Mouse (Mus musculus) hindbrain, embryonic 10.5 days (tissue): Measurements from ENCODE around the gene Dcp1b. TPM values are rescaled to one million over a fixed set of nuclear protein-coding genes. Genes with fewer than 3 reads are reported as not detected.

Experiments
- DNase-seq: peaks from one replicate; pipeline ENCODE4 v3.0.0-alpha.2; 2017; ENCODE audit warnings: low spot score
- H3K27ac ChIP-seq: fragments of 300-500 bp; sonication (generic); 2 replicates; pipeline ENCODE4 v1.5.1; 2016; ENCODE audit warnings: mild to moderate bottlenecking, moderate library complexity
- H3K27me3 ChIP-seq: fragments of 300-500 bp; sonication (generic); 2 replicates; pipeline ENCODE4 v1.6.1; 2016; ENCODE audit warnings: mild to moderate bottlenecking; ENCODE audit not compliant: poor library complexity, insufficient read depth, severe bottlenecking
- H3K36me3 ChIP-seq: fragments of 300-500 bp; sonication (generic); 2 replicates; pipeline ENCODE4 v1.6.1; 2016; ENCODE audit warnings: mild to moderate bottlenecking, moderate library complexity
- H3K4me1 ChIP-seq: fragments of 300-500 bp; sonication (generic); replicated peaks from 2 replicates; pipeline ENCODE4 v1.6.1; 2016; ENCODE audit warnings: mild to moderate bottlenecking
- H3K4me3 ChIP-seq: fragments of 300-500 bp; sonication (generic); 2 replicates; pipeline ENCODE4 v1.5.1; 2016; ENCODE audit warnings: mild to moderate bottlenecking, moderate library complexity
- H3K9me3 ChIP-seq: fragments of 300-500 bp; sonication (generic); 2 replicates; pipeline ENCODE4 v1.6.1; 2016; ENCODE audit warnings: mild to moderate bottlenecking, moderate library complexity
- WGBS: fragments of 180-500 bp; shearing (Covaris S2); methylation state at CpG from one replicate; pipeline ENCODE4 v1.1.7; 2016; 5-methylcytosine and 5-hydroxymethylcytosine counted together
- polyA plus RNA-seq: library from polyadenylated mRNA; unstranded; fragments of >200 nt; fragmentation: Nextera tagmentation; extraction: Ambion mirVana; gene quantifications from 2 replicates; pipeline ENCODE4 v1.2.1, GENCODE M21; 2016

Gene Dcp1b
- polyA plus RNA-seq, 1 experiment from 2014 or later, result 11.1 TPM

DNA sequence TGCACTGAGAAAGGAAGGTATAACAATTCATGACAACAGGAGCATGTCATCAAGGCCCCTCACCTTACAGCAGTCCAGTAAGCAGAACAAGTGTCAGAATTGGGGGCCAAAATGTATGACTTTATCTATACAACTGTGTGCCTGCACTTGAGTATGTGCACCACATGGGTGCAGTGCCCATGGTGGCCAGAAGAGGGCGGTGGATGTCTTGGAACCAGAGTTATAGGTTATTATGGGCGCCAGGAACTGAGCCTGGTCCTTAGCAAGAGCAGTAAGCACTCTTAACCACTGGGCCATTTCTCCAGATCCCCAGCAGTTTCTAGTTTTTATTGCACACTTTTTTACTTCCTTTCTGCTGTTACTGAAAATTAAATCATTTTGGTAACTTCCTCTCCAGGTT is 71.0 kb downstream of the Dcp1b start:
- H3K27ac ChIP-seq, result no peak overlapping the region
- H3K36me3 ChIP-seq, result no peaks in the 10 kb centered on the region
- peaks cover 9% of the 10 kb centered on the region for H3K9me3 ChIP-seq
- H3K4me3 ChIP-seq, result no peak overlapping the region
- peaks cover 11% of the 10 kb centered on the region for H3K4me1 ChIP-seq
- no peak for DNase-seq
- H3K27me3 ChIP-seq, result no peaks in the 10 kb centered on the region
- WGBS, result 47% methylated on average over 2 of the region's 2 CpGs

DNA sequence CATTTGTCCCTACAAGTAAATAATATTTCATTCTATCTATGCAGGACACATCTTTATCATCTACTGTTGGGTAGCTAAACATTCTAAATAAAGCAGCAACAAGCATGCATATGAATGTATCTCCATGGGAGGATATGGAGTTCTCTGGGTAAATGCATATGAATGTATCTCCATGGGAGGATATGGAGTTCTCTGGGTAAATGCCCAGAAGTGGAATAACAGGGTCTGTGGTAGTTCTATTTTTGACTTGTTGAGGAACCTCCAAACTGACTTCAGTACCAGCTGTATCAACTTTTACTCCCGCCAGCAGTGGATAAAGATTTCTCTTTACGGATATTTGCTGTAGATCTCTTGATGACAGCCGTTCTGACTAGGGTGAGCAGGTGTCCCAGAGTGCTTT is 73.5 kb downstream of the Dcp1b start:
- WGBS, result 90% methylated on average over 3 of the region's 3 CpGs
- Histone ChIP-seq H3K36me3 (no peaks in the 10 kb centered on the region), H3K9me3 (peaks cover 9% of the 10 kb centered on the region), H3K4me1 (no peaks in the 10 kb centered on the region), H3K4me3 (no peak overlapping the region), H3K27me3 (no peaks in the 10 kb centered on the region), H3K27ac (no peak overlapping the region)
- no peak for DNase-seq

DNA sequence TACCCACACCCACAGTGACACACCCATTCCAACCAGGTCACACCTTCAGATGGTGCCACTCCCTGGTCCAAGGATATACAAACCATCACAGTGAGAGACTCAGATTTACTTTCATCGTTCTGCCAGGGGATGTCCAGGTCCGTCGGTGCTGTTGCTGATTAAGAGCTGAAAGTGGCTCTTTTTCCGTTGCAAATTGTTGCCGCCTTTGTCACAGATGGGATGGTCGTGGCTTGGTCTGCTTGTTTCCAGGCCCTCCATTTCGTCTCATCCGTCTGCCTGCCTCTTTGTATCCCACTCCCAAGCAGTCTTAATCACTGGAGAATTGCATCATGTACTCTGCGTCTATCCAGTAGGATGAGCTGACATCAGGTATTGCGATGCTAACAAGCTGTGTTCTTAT is 74.7 kb downstream of the Dcp1b start:
- Histone ChIP-seq H3K36me3 (no peaks in the 10 kb centered on the region), H3K4me3 (no peak overlapping the region), H3K27me3 (no peaks in the 10 kb centered on the region), H3K4me1 (no peaks in the 10 kb centered on the region), H3K9me3 (peaks cover 9% of the 10 kb centered on the region), H3K27ac (no peak overlapping the region)
- DNase-seq, result no peak
- WGBS, result 91% methylated on average over 10 of the region's 10 CpGs

DNA sequence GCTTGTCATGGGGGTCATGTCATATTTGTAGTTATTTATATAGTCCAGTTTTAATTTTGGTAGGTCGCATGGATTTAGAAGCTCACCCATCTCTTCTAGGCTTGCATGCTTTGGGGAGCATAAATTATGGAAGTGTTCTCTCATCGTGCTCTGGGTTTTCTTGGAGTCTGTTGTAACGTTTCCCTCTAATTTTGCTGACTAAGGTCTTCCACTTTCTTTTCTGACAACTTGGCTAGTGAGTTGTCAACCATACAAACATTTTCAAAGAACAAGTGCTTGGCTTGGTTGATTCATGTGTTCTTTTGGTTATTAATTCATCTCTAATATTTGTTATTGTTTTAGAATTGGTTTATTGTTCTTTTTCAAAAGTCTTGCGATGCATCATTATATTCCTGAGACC is 76.7 kb downstream of the Dcp1b start:
- no peak overlapping the region for H3K27ac ChIP-seq
- no peak for DNase-seq
- WGBS, result 84% methylated on average over 4 of the region's 4 CpGs
- H3K4me1 ChIP-seq, result no peaks in the 10 kb centered on the region
- H3K27me3 ChIP-seq, result no peaks in the 10 kb centered on the region
- H3K36me3 ChIP-seq, result no peaks in the 10 kb centered on the region
- no peaks in the 10 kb centered on the region for H3K9me3 ChIP-seq
- H3K4me3 ChIP-seq, result no peak overlapping the region

Other genes with a start within 250 kb of the Dcp1b start
- 2.7 and 2.8 TPM in 2 replicates for gene Cacna1c, start 21.2 kb downstream of the Dcp1b start, polyA plus RNA-seq
- gene Cacna2d4, start 61.3 kb downstream of the Dcp1b start, polyA plus RNA-seq, result 0.02 and 0.09 TPM in 2 replicates
- 0.12 and 0.16 TPM in 2 replicates for gene Lrtm2, start 155.5 kb downstream of the Dcp1b start, polyA plus RNA-seq
- gene Adipor2, start 242.5 kb downstream of the Dcp1b start, polyA plus RNA-seq, result 28.2 and 36.7 TPM in 2 replicates